Mouse (Mus musculus) thymus, adult 2 months (tissue): ENCODE results near the gene Cuedc2. TPM values are rescaled to one million over a fixed set of nuclear protein-coding genes. Genes with fewer than 3 reads are reported as not detected.
A peak's percentile ranks its signal among the peaks of the same experiment; 100 is the strongest.

Source experiments
- DNase-seq: peaks from one replicate; pipeline ENCODE4 v3.0.0; 2021
- H3K27ac ChIP-seq: fragments of 200-500 bp; 2 replicates; pipeline ENCODE4 v1.5.1; 2012; ENCODE audit warnings: low read length, control low read depth; ENCODE audit not compliant: control insufficient read depth, insufficient read depth
- H3K27me3 ChIP-seq: fragments of 200-500 bp; 2 replicates; pipeline ENCODE4 v1.6.1; 2012; ENCODE audit warnings: mild to moderate bottlenecking, low read length, moderate library complexity, mixed read lengths; ENCODE audit not compliant: control insufficient read depth, insufficient read depth
- H3K36me3 ChIP-seq: fragments of 200-500 bp; 2 replicates; pipeline ENCODE4 v1.6.1; 2012; ENCODE audit warnings: mild to moderate bottlenecking, low read length, moderate library complexity; ENCODE audit not compliant: control insufficient read depth, insufficient read depth
- H3K4me1 ChIP-seq: fragments of 200-500 bp; replicated peaks from 2 replicates; pipeline ENCODE4 v1.6.1; 2012; ENCODE audit warnings: low read length; ENCODE audit not compliant: control insufficient read depth, insufficient read depth
- H3K4me3 ChIP-seq: fragments of 200-500 bp; 2 replicates; pipeline ENCODE4 v1.5.1; 2012; ENCODE audit warnings: mild to moderate bottlenecking, low read length, control low read depth, moderate library complexity; ENCODE audit not compliant: control insufficient read depth, insufficient read depth
- CTCF ChIP-seq: fragments of 200-500 bp; IDR thresholded peaks from 2 replicates; pipeline ENCODE4 v1.5.1; 2012; ENCODE audit warnings: mild to moderate bottlenecking, control low read depth, low read length, moderate library complexity, borderline replicate concordance; ENCODE audit not compliant: control insufficient read depth, poor library complexity, insufficient read depth; ENCODE audit errors: extremely low read depth
- POLR2A ChIP-seq: fragments of 200-500 bp; IDR thresholded peaks from 2 replicates; pipeline ENCODE4 v1.6.1; 2012; ENCODE audit warnings: mild to moderate bottlenecking, low read length, control low read depth, moderate library complexity; ENCODE audit not compliant: control insufficient read depth, poor library complexity, insufficient read depth; ENCODE audit errors: extremely low read depth
- WGBS: fragments of 180-500 bp; shearing (Covaris S2); methylation state at CpG from one replicate; pipeline ENCODE4 v1.1.7; 2018; 5-methylcytosine and 5-hydroxymethylcytosine counted together
- polyA plus RNA-seq: library from polyadenylated mRNA; depleted of rRNA; stranded (reverse); fragments of >200 nt; gene quantifications from 2 replicates; pipeline ENCODE4 v1.2.3, GENCODE M21; 2012

Cuedc2 gene
- polyA plus RNA-seq, 1 experiment: 105 TPM

DNA sequence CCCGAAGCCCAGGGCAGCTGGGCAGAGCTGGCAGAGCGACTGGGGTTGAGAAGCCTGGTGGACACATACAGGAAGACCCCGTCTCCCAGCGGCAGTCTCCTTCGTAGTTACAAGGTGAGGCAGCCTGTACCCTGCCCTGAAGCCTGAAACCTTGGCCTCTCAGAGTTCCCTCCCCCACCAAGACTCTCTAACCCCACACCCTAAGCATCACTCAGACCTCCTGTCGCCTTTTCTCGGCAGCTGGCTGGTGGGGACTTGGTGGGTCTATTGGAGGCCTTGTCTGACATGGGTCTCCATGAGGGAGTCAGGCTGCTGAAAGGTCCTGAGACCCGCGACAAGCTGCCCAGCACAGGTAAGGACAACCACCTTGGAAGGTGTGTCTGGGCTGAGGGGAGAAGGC is 27.2 kb downstream of the Cuedc2 start:
- no peak for TF ChIP-seq POLR2A
- TF ChIP-seq CTCF: no peak
- peaks cover 6% of the 10 kb centered on the region for H3K4me1 ChIP-seq
- H3K27ac ChIP-seq: no peak overlapping the region
- DNase-seq: peak; percentile 0
- no peak overlapping the region for H3K4me3 ChIP-seq
- H3K36me3 ChIP-seq: peaks cover 17% of the 10 kb centered on the region; the same call in 1 of the 2 replicates
- peaks cover 2% of the 10 kb centered on the region; the same call in 1 of the 2 replicates for H3K27me3 ChIP-seq
- WGBS: 98% methylated on average over 9 of the region's 9 CpGs

DNA sequence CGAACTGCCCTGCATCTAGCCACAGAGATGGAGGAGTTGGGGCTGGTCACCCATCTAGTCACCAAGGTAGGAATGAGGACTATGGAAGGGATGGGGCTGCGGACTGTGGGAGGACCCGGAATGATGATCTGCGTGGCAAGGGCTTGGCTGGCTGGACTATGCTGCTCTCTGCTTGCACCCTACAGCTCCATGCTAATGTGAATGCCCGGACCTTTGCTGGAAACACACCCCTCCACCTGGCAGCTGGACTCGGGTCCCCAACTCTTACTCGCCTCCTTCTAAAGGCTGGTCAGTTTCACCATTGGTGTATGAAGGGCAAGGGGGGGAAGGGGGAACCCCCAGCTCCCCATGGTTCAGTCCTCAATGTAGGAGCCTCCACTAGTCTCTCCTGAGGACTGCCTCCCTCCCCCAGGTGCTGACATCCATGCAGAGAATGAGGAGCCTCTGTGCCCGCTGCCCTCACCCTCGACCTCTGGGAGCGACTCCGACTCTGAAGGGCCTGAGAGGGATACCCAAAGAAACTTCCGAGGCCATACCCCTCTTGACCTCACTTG is 28.1 kb downstream of the Cuedc2 start:
- Histone ChIP-seq H3K27ac (no peak overlapping the region), H3K4me3 (no peak overlapping the region), H3K27me3 (no peaks in the 10 kb centered on the region; the same call in 1 of the 2 replicates), H3K4me1 (peaks cover 12% of the 10 kb centered on the region), H3K36me3 (peaks cover 17% of the 10 kb centered on the region; the same call in 1 of the 2 replicates)
- no peak for TF ChIP-seq POLR2A
- no peak for TF ChIP-seq CTCF
- 95% methylated on average over 12 of the region's 12 CpGs for WGBS
- DNase-seq: no peak

DNA sequence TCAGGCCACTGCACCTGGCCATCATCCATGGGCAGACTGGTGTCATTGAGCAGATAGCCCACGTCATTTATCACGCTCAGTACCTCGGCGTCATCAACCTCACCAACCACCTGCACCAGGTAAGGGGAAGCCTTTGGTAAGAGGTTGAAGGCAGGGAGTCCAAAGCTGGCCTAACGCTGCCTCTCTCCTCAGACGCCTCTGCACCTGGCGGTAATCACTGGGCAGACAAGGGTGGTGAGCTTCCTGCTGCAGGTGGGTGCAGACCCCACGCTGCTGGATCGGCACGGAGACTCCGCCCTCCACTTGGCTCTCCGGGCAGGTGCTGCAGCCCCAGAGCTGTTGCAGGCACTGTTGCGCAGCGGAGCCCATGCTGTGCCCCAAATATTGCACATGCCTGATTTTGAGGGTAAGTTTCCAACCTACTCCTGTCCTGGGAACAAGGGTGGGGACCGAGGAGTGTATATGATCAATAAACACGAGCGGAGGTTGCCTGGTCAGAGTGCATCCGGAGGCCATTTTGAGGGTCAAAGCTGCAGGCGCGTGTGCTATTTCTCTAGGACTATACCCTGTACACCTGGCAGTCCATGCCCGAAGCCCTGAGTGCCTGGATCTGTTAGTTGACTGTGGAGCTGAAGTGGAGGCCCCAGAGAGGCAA is 28.7 kb downstream of the Cuedc2 start:
- WGBS: 92% methylated on average over 21 of the region's 21 CpGs
- DNase-seq: no peak
- no peaks in the 10 kb centered on the region; the same call in 1 of the 2 replicates for H3K27me3 ChIP-seq
- no peak overlapping the region for H3K27ac ChIP-seq
- H3K36me3 ChIP-seq: peaks cover 17% of the 10 kb centered on the region; the same call in 1 of the 2 replicates
- H3K4me1 ChIP-seq: peaks cover 12% of the 10 kb centered on the region
- H3K4me3 ChIP-seq: no peak overlapping the region
- TF ChIP-seq CTCF: no peak
- TF ChIP-seq POLR2A: no peak

DNA sequence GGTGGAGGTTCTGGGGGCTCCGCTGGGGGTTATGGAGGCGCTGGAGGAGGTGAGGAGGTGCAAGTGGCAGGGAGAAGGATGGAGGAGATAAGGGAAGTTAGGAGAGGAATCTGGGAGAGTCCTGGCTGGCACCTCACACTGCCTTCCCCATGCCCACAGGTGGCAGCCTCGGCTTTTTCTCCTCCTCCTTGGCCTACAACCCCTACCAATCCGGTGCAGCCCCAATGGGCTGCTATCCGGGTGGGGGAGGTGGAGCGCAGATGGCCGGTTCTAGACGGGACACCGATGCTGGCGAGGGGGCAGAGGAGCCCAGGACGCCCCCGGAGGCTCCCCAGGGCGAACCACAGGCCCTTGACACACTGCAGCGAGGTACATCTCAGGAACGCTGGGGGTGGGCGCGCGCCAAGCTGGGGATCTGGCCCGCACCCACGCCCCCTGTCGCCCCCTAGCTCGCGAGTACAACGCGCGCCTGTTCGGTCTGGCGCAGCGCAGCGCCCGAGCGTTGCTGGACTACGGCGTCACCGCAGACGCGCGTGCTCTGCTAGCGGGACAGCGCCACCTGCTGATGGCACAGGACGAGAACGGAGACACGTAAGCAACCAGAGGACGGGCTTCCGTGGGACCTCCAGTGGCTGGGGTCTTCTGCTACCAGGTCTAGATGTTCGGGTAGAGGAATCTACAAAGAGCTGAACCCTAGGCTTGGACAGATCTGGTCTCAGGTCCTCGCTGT is 29.6 kb downstream of the Cuedc2 start:
- peak overlapping the region; percentile 39 for H3K4me3 ChIP-seq

DNA sequence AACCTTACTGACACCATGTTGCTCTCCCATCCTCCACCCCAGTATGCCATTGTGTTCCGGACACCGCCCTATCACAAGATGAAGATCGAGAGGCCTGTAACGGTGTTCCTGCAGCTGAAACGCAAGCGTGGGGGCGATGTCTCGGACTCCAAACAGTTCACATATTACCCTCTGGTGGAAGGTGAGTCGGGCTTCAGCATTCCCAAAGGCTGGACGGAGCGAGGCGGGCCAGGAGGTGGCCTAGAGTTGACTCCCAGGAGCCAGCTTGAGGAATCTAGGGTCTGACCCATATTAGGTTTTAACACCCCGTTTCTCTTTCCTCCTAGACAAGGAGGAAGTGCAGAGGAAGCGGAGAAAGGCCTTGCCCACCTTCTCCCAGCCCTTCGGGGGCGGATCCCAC is 30.2 kb downstream of the Cuedc2 start:
- WGBS: 88% methylated on average over 16 of the region's 16 CpGs
- peaks cover 17% of the 10 kb centered on the region; the same call in 1 of the 2 replicates for H3K36me3 ChIP-seq

More for the DNA sequence above, 29.6 kb downstream of the Cuedc2 start:
- WGBS: 7% methylated on average over 47 of the region's 47 CpGs
- no peak for TF ChIP-seq POLR2A
- TF ChIP-seq CTCF: peak; percentile 98
- H3K27ac ChIP-seq: no peak overlapping the region
- no peaks in the 10 kb centered on the region for H3K27me3 ChIP-seq
- DNase-seq: peak; percentile 88
- peaks cover 13% of the 10 kb centered on the region for H3K4me1 ChIP-seq
- H3K36me3 ChIP-seq: peaks cover 17% of the 10 kb centered on the region; the same call in 1 of the 2 replicates

DNA sequence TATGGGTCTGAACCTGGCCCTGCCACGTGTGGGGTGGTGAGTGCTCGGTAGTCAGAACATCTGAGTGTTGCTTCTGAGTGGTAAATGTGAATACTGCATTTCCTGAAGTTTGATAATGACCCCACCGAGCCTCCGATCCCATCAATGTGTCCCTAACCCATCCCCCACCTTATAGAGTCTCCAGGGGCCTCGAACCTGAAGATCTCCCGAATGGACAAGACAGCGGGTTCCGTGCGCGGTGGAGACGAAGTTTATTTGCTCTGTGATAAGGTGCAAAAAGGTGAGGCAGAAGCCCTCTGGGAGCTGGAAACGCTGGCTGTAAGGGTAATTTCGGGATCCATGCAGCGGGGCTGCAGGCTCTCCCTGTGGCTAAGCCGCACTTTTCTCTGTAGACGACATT is 30.7 kb downstream of the Cuedc2 start:
- DNase-seq: no peak
- H3K27ac ChIP-seq: no peak overlapping the region
- no peak overlapping the region for H3K4me3 ChIP-seq
- H3K36me3 ChIP-seq: peaks cover 17% of the 10 kb centered on the region; the same call in 1 of the 2 replicates
- 97% methylated on average over 16 of the region's 16 CpGs for WGBS
- peaks cover 17% of the 10 kb centered on the region for H3K4me1 ChIP-seq
- H3K27me3 ChIP-seq: no peaks in the 10 kb centered on the region
- TF ChIP-seq POLR2A: no peak; the same call in 1 of the 2 replicates
- TF ChIP-seq CTCF: no peak

More for the DNA sequence above, 30.2 kb downstream of the Cuedc2 start:
- H3K4me3 ChIP-seq: no peak overlapping the region
- peaks cover 17% of the 10 kb centered on the region for H3K4me1 ChIP-seq
- no peak overlapping the region for H3K27ac ChIP-seq
- no peaks in the 10 kb centered on the region for H3K27me3 ChIP-seq
- TF ChIP-seq CTCF: no peak
- DNase-seq: no peak
